Mouse (Mus musculus) forebrain, embryonic 11.5 days (tissue): ENCODE data around the gene Myadml2. TPM values are rescaled to one million over a fixed set of nuclear protein-coding genes. Genes with fewer than 3 reads are reported as not detected.

Experiments used
- microRNA-seq: library from miRNA; unstranded; fragments of <30 nt; microRNA quantifications from one replicate; pipeline ENCODE4, GENCODE M21; 2016; ENCODE audit not compliant: insufficient number of aligned reads
- polyA plus RNA-seq: library from polyadenylated mRNA; unstranded; fragments of >200 nt; fragmentation: Nextera tagmentation; extraction: Ambion mirVana; gene quantifications from 2 replicates; pipeline ENCODE4 v1.2.1, GENCODE M21; 2014

Gene Myadml2
- polyA plus RNA-seq, 1 experiment from 2014 or later: 0.51 TPM

Small RNA genes within 50 kb of the gene (microRNA-seq; reads per million reads assigned to microRNA genes)
- 5.0 reads per million for gene Mir6936

Other genes with a start within 250 kb of the Myadml2 start
- 52.4 and 56.4 TPM in 2 replicates for gene Nploc4, start 210.4 kb downstream of the Myadml2 start, polyA plus RNA-seq
- gene Tspan10, start 205.5 kb downstream of the Myadml2 start, polyA plus RNA-seq: 0.19 TPM in 1 of 2 replicates, not detected in the other
- 0.21 and 0.59 TPM in 2 replicates for gene Pde6g, start 194.7 kb downstream of the Myadml2 start, polyA plus RNA-seq
- 11.3 and 11.6 TPM in 2 replicates for gene Oxld1, start 190.1 kb downstream of the Myadml2 start, polyA plus RNA-seq
- 30.3 and 33.8 TPM in 2 replicates for gene Ccdc137, start 190.0 kb downstream of the Myadml2 start, polyA plus RNA-seq
- gene Arl16, start 180.6 kb downstream of the Myadml2 start, polyA plus RNA-seq: 50.1 and 54.2 TPM in 2 replicates
- gene Mrpl12, start 163.5 kb downstream of the Myadml2 start, polyA plus RNA-seq: 152 and 160 TPM in 2 replicates
- 50.9 and 57.5 TPM in 2 replicates for gene Slc25a10, start 156.3 kb downstream of the Myadml2 start, polyA plus RNA-seq
- gene Gcgr, start 117.5 kb downstream of the Myadml2 start, polyA plus RNA-seq: 0.35 TPM in 1 of 2 replicates, not detected in the other
- gene Mcrip1, start 98.4 kb downstream of the Myadml2 start, polyA plus RNA-seq: 213 and 247 TPM in 2 replicates
- not detected in 2 replicates for gene Ppp1r27, start 97.0 kb downstream of the Myadml2 start, polyA plus RNA-seq
- 439 and 476 TPM in 2 replicates for gene P4hb, start 74.9 kb downstream of the Myadml2 start, polyA plus RNA-seq
- gene Arhgdia, start 66.5 kb downstream of the Myadml2 start, polyA plus RNA-seq: 621 and 667 TPM in 2 replicates
- 808 and 816 TPM in 2 replicates for gene Alyref, start 49.8 kb downstream of the Myadml2 start, polyA plus RNA-seq
- gene Anapc11, start 49.7 kb downstream of the Myadml2 start, polyA plus RNA-seq: 200 and 217 TPM in 2 replicates
- gene Npb, start 39.7 kb downstream of the Myadml2 start, polyA plus RNA-seq: not detected in 2 replicates
- gene Pcyt2, start 30.2 kb downstream of the Myadml2 start, polyA plus RNA-seq: 126 and 134 TPM in 2 replicates
- 37.8 and 41.1 TPM in 2 replicates for gene Sirt7, start 22.9 kb downstream of the Myadml2 start, polyA plus RNA-seq
- 25.5 and 26.4 TPM in 2 replicates for gene Mafg, start 14.6 kb downstream of the Myadml2 start, polyA plus RNA-seq
- gene Pycr1, start 4.4 kb downstream of the Myadml2 start, polyA plus RNA-seq: 33.7 and 36.9 TPM in 2 replicates
- 0.61 and 1.3 TPM in 2 replicates for gene Notum, start 13.0 kb upstream of the Myadml2 start, polyA plus RNA-seq
- 129 and 133 TPM in 2 replicates for gene Aspscr1, start 24.8 kb upstream of the Myadml2 start, polyA plus RNA-seq
- 121 and 130 TPM in 2 replicates for gene Cenpx, start 65.6 kb upstream of the Myadml2 start, polyA plus RNA-seq
- 53.3 and 54.4 TPM in 2 replicates for gene Lrrc45, start 65.8 kb upstream of the Myadml2 start, polyA plus RNA-seq
- 7.5 and 10.6 TPM in 2 replicates for gene Rac3, start 73.3 kb upstream of the Myadml2 start, polyA plus RNA-seq
- 10.8 and 11.8 TPM in 2 replicates for gene Dcxr, start 79.1 kb upstream of the Myadml2 start, polyA plus RNA-seq
- 1.8 TPM in 1 of 2 replicates, not detected in the other for gene Cbr2, start 84.0 kb upstream of the Myadml2 start, polyA plus RNA-seq
- gene Hmga1b, start 114.6 kb upstream of the Myadml2 start, polyA plus RNA-seq: 7.6 and 8.3 TPM in 2 replicates
- 45.4 and 48.3 TPM in 2 replicates for gene Rfng, start 136.0 kb upstream of the Myadml2 start, polyA plus RNA-seq
- 271 and 304 TPM in 2 replicates for gene Gps1, start 136.1 kb upstream of the Myadml2 start, polyA plus RNA-seq
- 71.7 and 80.3 TPM in 2 replicates for gene Dus1l, start 148.2 kb upstream of the Myadml2 start, polyA plus RNA-seq
- 139 and 140 TPM in 2 replicates for gene Fasn, start 176.4 kb upstream of the Myadml2 start, polyA plus RNA-seq